Mouse (Mus musculus) C2C12 (cell line): ENCODE results near the gene Atxn2l. TPM values are rescaled to one million over a fixed set of nuclear protein-coding genes. Genes with fewer than 3 reads are reported as not detected.

Experiments used
- H3K27me3 ChIP-seq: one replicate; pipeline ENCODE4 v1.6.1; 2011; ENCODE audit not compliant: control insufficient read depth, insufficient read depth, insufficient read length
- H3K36me3 ChIP-seq: one replicate; pipeline ENCODE4 v1.6.1; 2011; ENCODE audit not compliant: control insufficient read depth, insufficient read depth
- H3K4me3 ChIP-seq: one replicate; pipeline ENCODE4 v1.5.1; 2011; ENCODE audit warnings: mild to moderate bottlenecking, control low read depth; ENCODE audit not compliant: poor library complexity, insufficient read depth, severe bottlenecking
- H3K79me2 ChIP-seq: one replicate; pipeline ENCODE4 v1.6.1; 2011; ENCODE audit not compliant: control insufficient read depth, insufficient read depth
- H3K79me3 ChIP-seq: one replicate; pipeline ENCODE4 v1.6.1; 2011; ENCODE audit warnings: low read depth, control low read depth
- H3ac ChIP-seq: one replicate; pipeline ENCODE3; 2011; ENCODE audit warnings: low read depth; ENCODE audit not compliant: control insufficient read depth, insufficient read length
- CEBPB ChIP-seq: IDR thresholded peaks from one replicate; pipeline ENCODE4 v1.6.1; 2011; ENCODE audit warnings: low read depth, mild to moderate bottlenecking, control low read depth, moderate library complexity
- CTCF ChIP-seq: IDR thresholded peaks from one replicate; pipeline ENCODE4 v1.5.1; 2011; ENCODE audit not compliant: control insufficient read depth, insufficient read depth, insufficient read length
- FOSL1 ChIP-seq: IDR thresholded peaks from one replicate; pipeline ENCODE4 v1.8.0; 2011; ENCODE audit warnings: mild to moderate bottlenecking, low read length; ENCODE audit not compliant: poor library complexity, insufficient read depth, severe bottlenecking
- MAX ChIP-seq: IDR thresholded peaks from one replicate; pipeline ENCODE4 v1.6.1; 2011; ENCODE audit warnings: mild to moderate bottlenecking, control low read depth
- MYOD1 ChIP-seq: IDR thresholded peaks from one replicate; pipeline ENCODE4 v1.6.1; 2011; ENCODE audit warnings: low read depth; ENCODE audit not compliant: control insufficient read depth, insufficient read length
- MYOG ChIP-seq: IDR thresholded peaks from one replicate; pipeline ENCODE4 v1.6.1; 2011; ENCODE audit not compliant: control insufficient read depth, insufficient read length; ENCODE audit errors: extremely low read depth
- USF1 ChIP-seq: IDR thresholded peaks from one replicate; pipeline ENCODE4 v1.6.1; 2011; ENCODE audit warnings: low read depth, mild to moderate bottlenecking, control low read depth, moderate library complexity
- polyA plus RNA-seq: library from polyadenylated mRNA; unstranded; fragments of >200 nt; fragmentation: generic; extraction: Trizol; gene quantifications from one replicate; pipeline ENCODE4 v1.2.1, GENCODE M21; 2012; ENCODE audit warnings: missing spikeins

The Atxn2l gene
- polyA plus RNA-seq, 1 experiment: 73.0 TPM

- H3K27me3 ChIP-seq: no peaks in the 10 kb centered on the region
- no peaks in the 10 kb centered on the region for H3K79me3 ChIP-seq
- TF ChIP-seq FOSL1 (no peak), MAX (no peak), MYOD1 (no peak), CTCF (no peak)
- no peaks in the 10 kb centered on the region for H3K79me2 ChIP-seq
- no peak overlapping the region for H3ac ChIP-seq
- peaks cover 10% of the 10 kb centered on the region for H3K36me3 ChIP-seq
- no peak overlapping the region for H3K4me3 ChIP-seq
Measured at GRCm38 (mm10) chr7:126463547-126463946, 39.7 kb downstream of the Atxn2l start.

DNA sequence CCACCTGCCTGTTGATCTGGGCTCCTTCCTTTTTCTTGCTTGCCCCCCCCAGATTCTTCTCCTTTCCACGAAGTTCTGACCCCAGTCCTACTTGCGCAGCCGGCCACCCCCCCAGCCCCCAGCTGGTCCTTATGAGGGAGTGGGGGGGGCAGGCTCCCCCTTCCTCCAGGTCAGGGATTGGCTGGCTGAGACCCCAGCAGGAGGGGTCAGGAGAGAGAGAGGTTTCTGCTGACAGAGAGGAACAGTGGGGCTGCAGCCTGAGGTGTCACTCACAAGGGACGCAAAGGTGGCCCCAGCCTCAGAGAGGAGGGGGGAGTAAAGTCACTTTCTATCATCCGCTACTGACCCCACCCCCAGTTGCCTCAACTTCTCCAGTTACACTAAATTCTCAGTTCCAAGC is 40.2 kb downstream of the Atxn2l start, which contains the start of gene Atp2a1:
Gene Atp2a1, minus strand, starts transcription at position 105 of the 400 bp plus-strand sequence.
- Histone ChIP-seq H3K36me3 (peaks cover 10% of the 10 kb centered on the region), H3ac (no peak within 1 kb of the TSS), H3K4me3 (no peak within 1 kb of the TSS), H3K27me3 (no peaks in the 10 kb centered on the region), H3K79me3 (no peaks in the 10 kb centered on the region), H3K79me2 (no peaks in the 10 kb centered on the region)
- TF ChIP-seq CEBPB (no peak), MYOG (no peak), MYOD1 (no peak), USF1 (no peak), MAX (no peak), FOSL1 (no peak), CTCF (no peak)

GRCm38 (mm10) chr7:126461626-126462025 is 41.6 kb downstream of the Atxn2l start:
- no peaks in the 10 kb centered on the region for H3K36me3 ChIP-seq
- H3K4me3 ChIP-seq: no peak overlapping the region
- H3ac ChIP-seq: no peak overlapping the region
- H3K27me3 ChIP-seq: no peaks in the 10 kb centered on the region
- TF ChIP-seq MYOD1: no peak
- TF ChIP-seq USF1: no peak
- TF ChIP-seq CTCF: no peak
- TF ChIP-seq CEBPB: no peak
- no peak for TF ChIP-seq MAX
- TF ChIP-seq MYOG: no peak
- no peak for TF ChIP-seq FOSL1
- no peaks in the 10 kb centered on the region for H3K79me3 ChIP-seq
- no peaks in the 10 kb centered on the region for H3K79me2 ChIP-seq

DNA sequence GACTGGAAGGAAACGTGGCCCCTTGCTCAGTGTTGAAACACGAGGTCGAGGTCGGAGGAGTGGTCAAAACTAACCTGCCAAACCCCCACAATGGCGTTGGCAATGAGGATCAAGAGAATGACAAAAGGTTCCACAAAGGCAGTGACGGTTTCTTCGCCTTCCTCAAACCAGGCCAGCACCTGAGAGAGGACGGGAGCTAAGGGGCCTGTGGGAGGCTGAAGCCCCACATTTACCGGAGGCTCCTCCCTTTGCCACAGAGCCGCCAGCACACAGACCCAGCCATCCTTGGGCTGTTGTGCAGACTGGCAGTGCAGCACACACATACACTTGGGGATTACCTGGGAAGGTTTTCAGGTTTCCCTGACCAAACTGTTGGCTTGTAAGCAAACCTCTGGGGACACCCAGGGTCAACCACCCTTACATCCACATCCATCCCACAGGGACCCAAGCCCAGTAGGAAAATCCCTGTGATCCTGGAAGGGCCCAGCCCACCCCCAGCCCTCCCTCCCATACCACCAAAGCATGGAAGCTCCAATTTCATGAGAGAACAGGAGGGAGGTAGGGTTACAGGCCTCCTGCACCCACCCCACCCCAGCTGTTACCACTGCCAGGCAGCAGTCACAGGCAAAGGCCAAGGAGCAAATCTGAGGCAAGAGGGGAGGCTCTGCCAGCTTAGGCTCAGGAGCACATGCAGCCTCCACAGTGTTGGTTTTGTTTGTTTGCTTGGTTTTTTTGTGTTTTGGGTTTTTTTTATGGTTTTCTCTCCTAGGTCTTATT is 42.4 kb downstream of the Atxn2l start:
- Histone ChIP-seq H3ac (no peak overlapping the region), H3K79me2 (no peaks in the 10 kb centered on the region), H3K4me3 (no peak overlapping the region), H3K27me3 (no peaks in the 10 kb centered on the region), H3K79me3 (no peaks in the 10 kb centered on the region), H3K36me3 (no peaks in the 10 kb centered on the region)
- TF ChIP-seq CEBPB (no peak), MAX (no peak), FOSL1 (no peak), MYOG (no peak), CTCF (no peak), MYOD1 (no peak), USF1 (no peak)

DNA sequence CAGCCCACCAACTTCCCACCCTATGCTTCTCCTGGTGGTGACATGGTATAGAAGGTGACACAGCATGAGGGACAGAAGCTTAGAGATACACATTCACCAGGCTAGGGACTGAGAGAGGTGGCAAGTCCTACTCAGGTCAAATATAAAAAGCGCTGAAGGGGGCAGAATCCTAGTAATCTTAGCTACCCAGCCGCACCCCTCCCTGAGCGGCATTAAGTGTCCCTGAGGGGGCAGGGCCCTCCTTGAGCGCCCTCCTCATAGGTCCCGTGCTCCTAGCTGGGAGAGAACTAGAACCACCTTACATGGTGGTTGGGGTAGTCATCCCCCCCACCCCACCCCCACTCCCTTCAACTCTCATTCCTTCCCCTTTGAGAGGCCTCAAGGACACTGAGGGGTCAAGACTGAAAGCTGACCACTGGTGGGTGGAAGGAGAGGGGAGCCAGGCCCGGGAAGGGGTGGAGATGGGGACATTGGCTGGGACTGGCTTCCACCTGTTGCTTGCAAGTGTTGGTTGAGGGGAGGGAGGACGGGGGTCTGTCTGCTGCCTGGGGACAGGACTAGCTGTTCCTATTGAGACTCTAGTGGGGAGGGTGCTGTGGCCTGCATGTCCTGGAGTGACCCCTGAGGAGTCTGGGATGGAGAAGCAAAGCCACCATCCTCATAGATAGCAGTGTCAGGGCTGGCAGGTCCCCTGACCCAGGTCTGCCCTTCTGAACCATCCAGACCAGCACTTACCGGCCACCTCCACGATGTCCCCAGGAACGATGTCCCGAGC is 44.2 kb downstream of the Atxn2l start:
- no peak for TF ChIP-seq MYOG
- no peak for TF ChIP-seq USF1
- no peak for TF ChIP-seq CTCF
- no peak for TF ChIP-seq MYOD1
- no peak for TF ChIP-seq FOSL1
- TF ChIP-seq CEBPB: no peak
- no peak for TF ChIP-seq MAX
- Histone ChIP-seq H3K36me3 (no peaks in the 10 kb centered on the region), H3K27me3 (no peaks in the 10 kb centered on the region), H3K4me3 (no peak overlapping the region), H3ac (no peak overlapping the region), H3K79me3 (no peaks in the 10 kb centered on the region), H3K79me2 (no peaks in the 10 kb centered on the region)

DNA sequence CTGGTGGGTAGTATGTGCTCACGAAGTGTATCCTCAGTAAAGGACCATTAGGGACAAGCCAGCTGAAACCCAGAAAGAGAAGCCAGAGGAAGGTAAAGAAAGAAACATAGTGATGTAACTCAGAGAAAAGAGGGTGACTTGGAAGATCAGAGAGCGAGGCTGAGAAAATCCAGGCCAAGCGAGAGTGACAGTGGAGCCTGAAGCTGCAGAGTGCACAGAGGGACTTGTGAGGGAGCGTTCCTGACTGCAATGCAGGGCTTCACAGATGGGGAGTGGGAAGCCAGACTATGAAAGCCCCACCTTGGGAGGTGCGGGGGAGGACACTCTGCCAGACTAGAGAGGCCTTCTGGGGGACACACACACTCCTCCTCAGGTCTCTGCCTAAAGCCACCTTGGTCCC is 45.0 kb downstream of the Atxn2l start:
- H3K79me3 ChIP-seq: no peaks in the 10 kb centered on the region
- H3K79me2 ChIP-seq: no peaks in the 10 kb centered on the region
- no peak for TF ChIP-seq MAX
- no peaks in the 10 kb centered on the region for H3K27me3 ChIP-seq
- H3K4me3 ChIP-seq: no peak overlapping the region
- no peak overlapping the region for H3ac ChIP-seq
- H3K36me3 ChIP-seq: no peaks in the 10 kb centered on the region
